Mouse (Mus musculus): ENCODE results near the gene Mat2b. TPM values are rescaled to one million over a fixed set of nuclear protein-coding genes. Genes with fewer than 3 reads are reported as not detected.
"Not testable (repeated sequence)": the region's sequence is repeated elsewhere in the genome, so short reads cannot be mapped to it uniquely, and the experiment has no call there.

Gene Mat2b
- total RNA-seq (2022), result 100 to 1,000 TPM in 2 of 4 experiments, 10 to 100 TPM in 2; 92.5 to 111 (median 98.4) TPM

DNA sequence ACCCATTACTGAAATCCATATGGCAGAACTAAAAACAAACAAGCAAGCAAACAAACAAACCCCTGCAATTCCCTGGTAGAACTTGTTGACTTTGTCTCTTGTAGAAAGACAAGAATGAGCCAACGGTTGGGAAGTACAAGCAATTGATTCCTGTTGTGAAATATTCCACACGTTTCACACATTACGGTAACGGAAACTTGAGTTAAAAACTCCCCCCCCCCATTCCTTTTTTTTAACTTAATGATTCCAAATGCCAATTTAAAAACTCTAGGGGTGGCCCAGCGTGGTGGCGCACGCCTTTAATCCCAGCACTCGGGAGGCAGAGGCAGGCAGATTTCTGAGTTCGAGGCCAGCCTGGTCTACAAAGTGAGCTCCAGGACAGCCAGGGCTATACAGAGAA is at the start of gene Mat2b:
Mat2b (minus strand) TSS at position 101 of the 400 bp plus-strand sequence.
- no peak for DNase-seq (ENCODE audit: low spot score)

DNA sequence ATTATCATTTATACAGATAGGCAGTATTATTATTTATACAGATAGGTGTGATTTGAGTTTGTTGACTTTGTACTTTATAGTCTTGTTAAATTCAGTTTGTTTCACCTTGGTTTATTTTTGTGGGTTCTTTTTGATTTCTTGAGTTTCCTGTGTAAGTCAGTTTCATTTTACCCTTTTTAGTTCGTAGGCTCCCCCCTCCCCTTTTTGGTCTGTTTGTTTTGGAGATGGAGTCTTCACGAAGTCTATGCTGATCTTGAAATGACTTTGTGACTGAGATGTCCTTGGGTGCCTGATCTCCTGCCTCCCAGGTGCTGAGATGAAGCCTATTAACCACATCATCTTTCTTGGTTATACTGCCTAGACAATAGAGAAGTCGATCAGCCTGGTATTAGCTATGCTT is 49.3 kb upstream of the Mat2b start:
- no peak for DNase-seq (ENCODE audit: low spot score)

DNA sequence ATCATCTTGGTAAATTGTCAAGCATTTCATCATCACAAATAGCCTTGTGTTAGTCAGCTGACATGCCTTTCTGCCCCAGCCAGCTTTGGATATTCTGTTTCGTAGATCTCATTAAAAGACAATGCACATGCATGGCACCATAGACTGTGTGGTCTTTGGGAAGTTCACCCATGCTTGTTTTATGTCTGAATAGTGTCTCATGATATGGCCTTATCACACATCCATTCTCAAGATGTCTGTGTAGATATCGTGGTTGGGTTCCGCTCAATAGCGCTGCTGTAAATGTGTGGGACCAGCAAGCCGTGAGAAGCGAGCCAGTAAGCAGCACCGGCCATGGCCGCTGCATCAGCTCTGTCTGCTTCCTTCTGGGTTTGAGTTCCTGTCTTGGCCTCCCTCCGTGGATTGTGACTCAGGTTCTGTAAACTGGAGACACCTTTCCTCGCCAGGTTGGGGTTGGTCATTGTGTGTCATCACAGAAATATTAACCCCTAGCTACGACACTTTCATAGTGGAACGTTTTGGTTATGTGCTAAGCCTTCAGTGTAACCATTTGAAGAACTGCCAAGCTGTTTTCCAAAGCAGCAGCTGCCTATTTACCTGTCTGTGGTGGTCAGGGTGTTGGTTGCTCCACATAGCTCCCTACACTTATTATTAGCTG is 46.7 kb upstream of the Mat2b start:
- DNase-seq (ENCODE audit: low spot score), result no peak

- no peak for DNase-seq (ENCODE audit: low spot score)
Observed at GRCm38 (mm10) chr11:40737369-40737768, 42.4 kb upstream of the Mat2b start.

DNA sequence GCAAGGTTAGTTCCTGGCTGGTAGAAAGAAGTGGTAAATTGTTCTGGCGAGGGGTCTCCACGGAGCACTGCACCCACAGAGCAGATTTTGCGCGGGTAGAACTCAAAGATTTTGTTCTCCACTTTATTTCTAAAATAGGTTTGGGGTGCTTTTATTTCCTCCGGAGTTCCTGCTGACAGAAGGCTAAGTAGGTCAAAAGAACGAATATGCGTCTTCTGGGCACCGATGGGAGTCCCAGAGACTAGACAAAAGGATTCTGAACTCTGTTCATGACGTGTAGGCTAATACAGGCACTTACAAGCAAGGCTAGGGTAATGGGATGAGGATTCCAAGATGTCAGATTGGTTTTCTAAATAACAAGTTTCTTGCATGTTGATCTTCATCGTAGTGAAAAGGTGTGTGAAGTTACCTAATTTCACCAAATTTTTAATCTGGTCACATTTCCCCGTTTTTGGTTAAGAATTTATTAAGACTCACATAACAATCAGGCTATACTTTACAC is 39.3 kb upstream of the Mat2b start:
- DNase-seq (ENCODE audit: low spot score), result no peak

DNA sequence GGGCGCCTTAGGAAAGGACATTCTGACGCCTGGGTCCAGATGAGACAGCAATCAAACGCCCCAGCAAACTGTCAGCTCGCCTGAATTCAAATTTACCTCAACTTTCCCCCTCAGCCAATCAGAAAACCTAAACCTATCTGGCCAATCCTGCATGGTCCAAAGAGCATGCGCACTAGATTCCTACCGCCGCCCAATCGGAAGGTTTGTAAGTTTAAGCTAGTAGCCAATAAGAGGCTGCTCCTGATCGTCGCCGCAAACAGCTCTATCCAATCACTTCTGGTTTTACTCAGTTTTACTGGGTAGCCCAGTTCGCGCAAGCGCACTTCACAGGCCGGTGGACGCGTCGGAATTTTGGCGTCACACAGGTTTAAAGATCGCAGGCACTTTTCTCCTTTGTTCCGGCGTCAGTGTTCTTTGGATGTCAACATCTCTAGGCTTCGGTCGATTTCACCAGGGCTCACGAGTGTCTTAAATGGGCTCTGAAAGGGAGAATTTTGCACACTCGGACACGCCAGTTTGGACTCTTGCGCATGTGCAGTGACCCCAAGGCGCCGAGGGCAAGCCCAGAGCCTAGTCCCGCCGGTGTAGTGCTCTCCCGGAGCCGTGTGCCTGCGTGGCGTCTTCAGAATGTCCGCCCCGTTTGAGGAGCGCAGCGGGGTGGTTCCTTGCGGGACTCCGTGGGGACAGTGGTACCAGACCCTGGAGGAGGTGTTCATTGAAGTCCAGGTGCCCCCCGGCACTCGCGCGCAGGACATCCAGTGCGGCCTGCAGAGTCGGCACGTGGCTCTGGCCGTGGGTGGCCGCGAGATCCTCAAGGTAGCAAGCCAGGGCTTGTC is 38.6 kb upstream of the Mat2b start, which contains the start of the genes Hmmr and Nudcd2:
Hmmr (minus strand) TSS at position 84 of the 836 bp plus-strand sequence.
Nudcd2 (plus strand) TSS at position 329 of the 836 bp plus-strand sequence.
- DNase-seq (ENCODE audit: low spot score), result peak; percentile 96

GRCm38 (mm10) chr11:40732997-40733338 is 38.0 kb upstream of the Mat2b start:
- no peak for DNase-seq (ENCODE audit: low spot score)

- no peak for DNase-seq (ENCODE audit: low spot score)
Observed at GRCm38 (mm10) chr11:40718324-40718723, 23.3 kb upstream of the Mat2b start.

- no peak for DNase-seq (ENCODE audit: low spot score)
Observed at GRCm38 (mm10) chr11:40715524-40715923, 20.5 kb upstream of the Mat2b start.

DNA sequence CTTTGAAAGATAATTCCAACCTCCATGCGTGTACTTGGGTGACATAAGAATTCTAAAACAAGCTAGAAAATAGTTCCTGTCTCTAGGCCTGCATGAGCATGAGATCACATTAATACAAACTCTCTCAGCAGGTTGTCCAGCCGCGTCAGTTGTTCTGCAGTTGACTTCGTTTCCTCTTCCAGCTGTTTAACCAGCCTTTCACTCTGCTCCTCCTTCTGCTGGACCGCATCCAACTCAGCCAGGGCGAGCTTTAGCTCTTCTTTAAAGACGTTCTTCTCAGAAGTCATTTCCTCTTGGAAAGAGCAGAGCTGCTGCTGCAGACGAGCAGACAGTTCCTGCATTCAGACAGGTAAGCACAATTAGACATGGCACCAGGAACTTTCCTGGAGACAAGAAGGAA is 18.9 kb upstream of the Mat2b start:
- peak; percentile 6 for DNase-seq (ENCODE audit: low spot score)

DNA sequence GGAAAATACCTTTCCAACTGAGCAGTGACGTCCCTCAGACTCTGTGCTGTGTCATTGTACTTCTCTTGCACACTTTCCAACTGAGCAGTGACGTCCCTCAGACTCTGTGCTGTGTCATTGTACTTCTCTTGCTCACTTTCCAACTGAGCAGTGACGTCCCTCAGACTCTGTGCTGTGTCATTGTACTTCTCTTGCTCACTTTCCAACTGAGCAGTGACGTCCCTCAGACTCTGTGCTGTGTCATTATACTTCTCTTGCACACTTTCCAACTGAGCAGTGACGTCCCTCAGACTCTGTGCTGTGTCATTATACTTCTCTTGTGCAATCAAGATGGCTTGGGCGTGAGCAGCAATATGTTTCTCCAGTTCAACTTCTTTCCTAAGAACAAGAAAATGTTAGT is 14.9 kb upstream of the Mat2b start:
- not testable (repeated sequence) for DNase-seq (ENCODE audit: low spot score)

DNA sequence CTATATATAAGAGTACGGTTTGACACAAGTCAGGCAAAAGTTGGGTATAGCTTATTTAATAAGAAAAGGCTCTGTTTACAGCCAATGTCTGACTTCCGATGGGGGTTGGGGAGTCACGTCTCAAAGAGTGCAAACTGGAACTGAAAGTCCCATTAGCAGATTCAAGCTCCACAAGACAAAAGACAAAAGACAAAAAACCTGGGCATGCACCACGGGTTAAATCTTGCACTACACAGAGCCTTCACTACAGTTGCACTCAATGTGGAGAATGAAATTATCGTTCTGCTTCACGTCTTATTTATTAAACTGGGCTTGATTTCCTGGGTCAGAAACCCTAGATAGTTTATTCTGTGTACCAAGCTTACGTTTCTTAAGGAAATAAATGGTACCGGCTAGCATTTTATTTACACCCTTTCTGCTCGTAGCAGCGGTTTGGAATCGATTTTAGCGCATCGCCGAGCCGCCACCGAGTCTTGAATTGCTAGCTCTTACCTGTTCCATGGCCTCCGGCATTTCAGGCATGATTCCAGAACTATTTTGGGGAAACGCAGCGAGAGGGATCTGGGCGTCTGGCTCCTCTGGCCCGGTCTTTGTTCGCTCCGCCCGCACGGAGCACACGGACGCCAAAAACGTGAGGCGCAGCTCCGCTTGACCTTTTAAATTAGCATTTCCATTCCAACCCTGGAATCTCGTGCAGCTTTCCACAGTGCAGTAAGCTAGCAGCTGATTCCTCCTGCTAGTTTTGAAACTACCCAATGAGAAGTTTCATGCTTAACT is 504 bp downstream of the Mat2b start:
- DNase-seq (ENCODE audit: low spot score), result peak; percentile 82

DNA sequence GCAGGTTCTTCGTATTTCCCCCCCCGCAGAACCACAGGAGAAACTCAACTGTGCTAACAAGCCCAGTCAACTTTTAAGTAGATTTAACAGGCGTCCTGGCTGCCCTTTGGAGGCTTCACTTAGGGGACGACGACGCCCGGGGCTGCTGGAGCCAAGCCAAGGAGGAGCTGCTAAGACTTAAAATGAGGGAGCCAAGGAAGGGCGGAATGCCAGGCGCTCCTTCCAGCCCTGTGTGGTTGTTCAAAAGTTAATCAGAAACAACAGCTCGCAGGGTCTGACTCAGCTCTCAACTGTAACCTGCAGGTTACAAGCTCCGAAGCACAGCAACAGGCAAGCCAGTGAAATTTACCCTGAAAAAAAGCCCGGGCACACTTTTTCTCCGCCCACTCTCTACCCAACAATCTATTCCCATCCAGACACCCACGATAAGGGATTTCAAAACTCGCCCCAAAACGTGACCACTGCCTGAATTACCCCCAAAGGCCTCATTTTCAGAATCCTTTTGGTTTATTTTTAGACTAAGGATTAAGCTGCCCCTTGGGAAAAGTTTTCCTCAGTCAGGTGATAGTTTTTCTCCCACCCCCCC is 1.5 kb downstream of the Mat2b start:
- peak; percentile 35 for DNase-seq (ENCODE audit: low spot score)

DNA sequence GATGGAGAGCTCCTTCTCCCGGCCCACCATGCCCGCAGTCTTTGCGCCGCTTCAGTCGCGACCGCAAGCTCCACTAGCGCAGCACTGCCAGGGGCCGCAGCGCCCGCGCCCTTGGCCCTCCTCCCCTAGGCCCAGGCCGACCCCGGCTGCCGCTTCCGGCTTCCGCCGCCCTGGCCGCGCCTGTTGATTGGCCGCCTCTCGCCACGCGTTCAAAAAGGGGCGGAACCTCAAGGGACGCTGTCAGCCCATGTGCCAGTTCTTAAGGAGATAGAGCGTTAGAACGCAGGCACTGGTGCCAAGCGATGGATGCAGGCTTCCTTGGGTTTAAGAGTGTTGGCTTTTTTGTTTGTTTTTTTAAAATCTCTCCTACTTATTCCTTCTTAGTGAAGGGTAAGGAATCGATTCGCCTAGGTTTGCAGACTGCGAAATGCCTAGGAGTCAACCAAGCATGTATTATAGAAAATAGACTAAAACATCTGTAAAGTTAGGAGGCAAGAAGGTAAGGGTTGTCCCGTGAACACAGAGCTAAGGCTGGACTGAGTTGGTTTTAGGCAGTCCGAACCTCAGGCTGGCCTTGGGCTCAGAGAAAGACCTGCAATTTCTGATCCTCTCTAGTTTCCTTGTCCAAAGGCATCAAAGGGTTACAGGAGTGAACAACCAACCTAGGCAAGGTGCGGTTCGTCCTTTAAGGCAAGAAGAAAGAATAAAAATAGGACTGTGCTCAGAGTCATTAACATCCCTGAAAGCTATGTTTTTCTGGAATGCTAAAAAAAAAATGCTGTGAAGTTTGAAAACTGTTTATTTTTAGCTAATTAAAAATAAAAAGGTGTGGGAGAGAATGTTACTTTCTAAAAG is 2.3 kb downstream of the Mat2b start:
- peak; percentile 96 for DNase-seq (ENCODE audit: low spot score)

DNA sequence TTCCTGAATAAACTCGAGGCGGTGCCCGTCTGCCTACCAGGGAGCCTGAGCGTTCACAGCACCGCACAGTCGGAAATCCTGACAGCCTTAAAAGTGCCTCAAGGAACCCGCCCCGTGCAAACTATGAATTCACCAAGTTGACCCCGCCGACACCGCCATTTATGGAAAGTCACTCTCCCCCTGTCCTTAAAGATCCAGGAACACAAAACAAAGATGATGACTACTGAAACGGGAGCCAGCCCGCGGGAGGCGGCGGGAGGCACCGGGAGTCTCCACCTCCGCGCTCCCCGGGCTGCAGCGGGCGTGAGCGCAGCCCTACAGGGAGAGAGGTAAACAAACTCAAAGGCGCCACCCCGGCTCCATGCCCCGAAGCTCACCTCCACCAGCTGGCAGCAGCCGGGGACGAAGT is 2.9 kb downstream of the Mat2b start:
- no peak for DNase-seq (ENCODE audit: low spot score)

GRCm38 (mm10) chr11:40690444-40691127 is 4.4 kb downstream of the Mat2b start:
- DNase-seq (ENCODE audit: low spot score), result peak; percentile 5

DNA sequence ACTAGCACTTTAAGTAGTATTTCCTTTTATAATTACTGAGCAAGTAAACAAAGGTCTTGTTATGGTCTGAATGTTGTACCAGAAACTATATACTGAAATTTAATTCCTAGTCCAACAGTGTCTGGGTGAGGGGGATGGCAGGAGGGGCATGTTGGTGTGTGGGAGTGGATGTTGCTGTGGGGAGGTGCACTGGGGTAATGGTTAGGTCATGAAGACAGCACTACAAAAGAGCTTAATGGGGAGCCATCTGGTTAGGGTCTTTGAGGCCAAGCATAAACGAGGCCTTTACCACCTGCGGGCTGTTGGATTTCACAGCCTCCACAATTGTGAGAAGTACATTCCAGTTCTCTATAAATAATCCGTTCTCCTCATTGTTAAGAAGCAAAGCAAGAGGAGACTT is 11.7 kb downstream of the Mat2b start:
- DNase-seq (ENCODE audit: low spot score), result no peak

DNA sequence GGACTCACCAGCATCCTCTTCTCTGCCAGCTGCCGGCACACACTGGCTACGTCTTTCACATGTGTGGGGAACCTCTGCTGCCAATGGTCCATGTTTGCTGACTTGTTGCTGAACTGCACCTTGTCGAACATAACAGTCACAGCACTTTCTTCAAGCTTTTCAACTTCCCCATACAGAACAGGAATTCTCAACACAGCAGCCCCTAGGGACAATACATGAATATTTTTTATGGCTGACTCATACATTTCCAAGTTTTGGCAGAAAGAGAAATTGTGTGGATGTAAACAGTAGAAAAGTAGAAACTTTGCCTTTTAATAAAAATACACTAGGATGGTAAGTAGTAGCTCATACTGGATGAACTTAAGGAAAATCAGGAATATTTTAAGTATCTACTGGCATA is 12.5 kb downstream of the Mat2b start:
- no peak for DNase-seq (ENCODE audit: low spot score)

- DNase-seq (ENCODE audit: low spot score), result no peak
Observed at GRCm38 (mm10) chr11:40677169-40677568, 17.8 kb downstream of the Mat2b start.
